10 mouse cellular contexts compared by ENCODE assay signal in genomic region chr6:127374464-127375143, GRCm38 (mm10).
DNase-seq lines count a peak whose midpoint lies in the region; ATAC-seq and TF ChIP-seq lines count a peak whose summit lies in the region.
"Had no signal": no experiment of that assay in that cellular context is flagged by ENCODE, and none has a peak within 500 bp of the region (broad histone marks: within the 10 kb centered on the region; RNA-seq: fewer than 3 reads in every experiment).

No protein-coding gene starts in this region.

- H3K9ac ChIP-seq in hindbrain, postnatal 0 days (replicated peaks; ENCODE audit: low read length) = no peak overlapping the region
- no peak overlapping the region for H3K9ac ChIP-seq in hindbrain, embryonic 12.5 days
- H3K9ac ChIP-seq in kidney, embryonic 14.5 days (ENCODE audit: low read depth, low read length) = no peak overlapping the region

- no peak overlapping the region for H3K4me3 ChIP-seq in hindbrain, postnatal 0 days (ENCODE audit: low read length)
- no peak overlapping the region for H3K4me3 ChIP-seq in hindbrain, embryonic 12.5 days
- H3K4me3 ChIP-seq in kidney, embryonic 14.5 days (ENCODE audit: low read length) = no peak overlapping the region

- 41% methylated on average over 12 of the region's 12 CpGs for WGBS in hindbrain, postnatal 0 days
- 68% methylated on average over 12 of the region's 12 CpGs for WGBS in hindbrain, embryonic 12.5 days
- 32% methylated on average over 12 of the region's 12 CpGs for WGBS in kidney, embryonic 14.5 days

- H3K4me1 ChIP-seq in hindbrain, postnatal 0 days (ENCODE audit: insufficient read depth, low read length) = peaks cover 9% of the 10 kb centered on the region; the same call in 1 of the 2 replicates
- peaks cover 19% of the 10 kb centered on the region for H3K4me1 ChIP-seq in hindbrain, embryonic 12.5 days
- peaks cover 14% of the 10 kb centered on the region; the same call in 1 of the 2 replicates for H3K4me1 ChIP-seq in kidney, embryonic 14.5 days (ENCODE audit: control insufficient read depth, insufficient read depth, low read length)

- H3K27ac ChIP-seq in hindbrain, postnatal 0 days = peak overlapping the region; percentile 11; the same call in 1 of the 2 replicates
- no peak overlapping the region for H3K27ac ChIP-seq in hindbrain, embryonic 12.5 days
- peak overlapping the region; percentile 30; the same call in 1 of the 2 replicates for H3K27ac ChIP-seq in kidney, embryonic 14.5 days (ENCODE audit: low read depth, low read length)
- H3K27ac ChIP-seq: macrophage had no signal

- H3K4me2 ChIP-seq in hindbrain, postnatal 0 days (ENCODE audit: low read depth, low read length) = no peak overlapping the region
- H3K4me2 ChIP-seq in hindbrain, embryonic 12.5 days (replicated peaks) = no peak overlapping the region
- no peak overlapping the region for H3K4me2 ChIP-seq in kidney, embryonic 14.5 days (replicated peaks; ENCODE audit: low read depth, low read length)

- DNase-seq in hindbrain, postnatal 0 days (ENCODE audit: low spot score) = peak; percentile 61
- DNase-seq in adipocyte (ENCODE audit: low spot score) = peak; percentile 79
- peak; percentile 37 for DNase-seq in gastrocnemius, adult 18-20 months (ENCODE audit: low spot score)
- DNase-seq in thymus, postnatal 36 days = no peak
- no peak for DNase-seq in spleen, adult 18-20 months
- no peak for DNase-seq in thymus, postnatal 14 days

- no peak for ATAC-seq in hindbrain, postnatal 0 days
- ATAC-seq in hindbrain, embryonic 12.5 days (ENCODE audit: low FRiP score) = no peak
- 0 out of 2 replicates have a peak, but pooled peaks have one; percentile 52 for ATAC-seq in kidney, embryonic 14.5 days (ENCODE audit: low FRiP score, low TSS enrichment)

- H3K9me3 ChIP-seq in hindbrain, postnatal 0 days (ENCODE audit: low read length) = no peaks in the 10 kb centered on the region
- no peaks in the 10 kb centered on the region for H3K9me3 ChIP-seq in hindbrain, embryonic 12.5 days (replicated peaks)
- H3K9me3 ChIP-seq in kidney, embryonic 14.5 days (ENCODE audit: control insufficient read depth, low read length) = no peaks in the 10 kb centered on the region
- H3K9me3 ChIP-seq: G1E had no signal

- H3K27me3 ChIP-seq in hindbrain, postnatal 0 days (ENCODE audit: insufficient read depth, low read length) = no peaks in the 10 kb centered on the region
- H3K27me3 ChIP-seq in hindbrain, embryonic 12.5 days = no peaks in the 10 kb centered on the region; the same call in 1 of the 2 replicates
- H3K27me3 ChIP-seq in kidney, embryonic 14.5 days (ENCODE audit: control insufficient read depth, insufficient read depth, low read length) = no peaks in the 10 kb centered on the region

- H3K36me3 ChIP-seq in hindbrain, postnatal 0 days (ENCODE audit: insufficient read depth, low read length) = no peaks in the 10 kb centered on the region
- no peaks in the 10 kb centered on the region for H3K36me3 ChIP-seq in hindbrain, embryonic 12.5 days
- no peaks in the 10 kb centered on the region for H3K36me3 ChIP-seq in kidney, embryonic 14.5 days (ENCODE audit: control insufficient read depth, insufficient read depth, low read length)
- H3K36me3 ChIP-seq: G1E had no signal

- TF ChIP-seq CTCF in hindbrain, postnatal 0 days (IDR thresholded peaks at IDR 0.05; ENCODE audit: low read depth) = no peak

Comparison
In these comparisons a context has a peak if more than half of its experiments do, and no peak if none do; other contexts are left out.
1. DNase-seq: peak in hindbrain, postnatal 0 days (single experiment), adipocyte (single experiment) and gastrocnemius, adult 18-20 months (single experiment); none in thymus, postnatal 36 days (0 of 2), spleen, adult 18-20 months (0 of 2) and thymus, postnatal 14 days (single experiment).